Mouse (Mus musculus): Measurements from ENCODE around the gene Ankrd35.
"Not testable (repeated sequence)": the region's sequence is repeated elsewhere in the genome, so short reads cannot be mapped to it uniquely, and the experiment has no call there.

The Ankrd35 gene

DNA sequence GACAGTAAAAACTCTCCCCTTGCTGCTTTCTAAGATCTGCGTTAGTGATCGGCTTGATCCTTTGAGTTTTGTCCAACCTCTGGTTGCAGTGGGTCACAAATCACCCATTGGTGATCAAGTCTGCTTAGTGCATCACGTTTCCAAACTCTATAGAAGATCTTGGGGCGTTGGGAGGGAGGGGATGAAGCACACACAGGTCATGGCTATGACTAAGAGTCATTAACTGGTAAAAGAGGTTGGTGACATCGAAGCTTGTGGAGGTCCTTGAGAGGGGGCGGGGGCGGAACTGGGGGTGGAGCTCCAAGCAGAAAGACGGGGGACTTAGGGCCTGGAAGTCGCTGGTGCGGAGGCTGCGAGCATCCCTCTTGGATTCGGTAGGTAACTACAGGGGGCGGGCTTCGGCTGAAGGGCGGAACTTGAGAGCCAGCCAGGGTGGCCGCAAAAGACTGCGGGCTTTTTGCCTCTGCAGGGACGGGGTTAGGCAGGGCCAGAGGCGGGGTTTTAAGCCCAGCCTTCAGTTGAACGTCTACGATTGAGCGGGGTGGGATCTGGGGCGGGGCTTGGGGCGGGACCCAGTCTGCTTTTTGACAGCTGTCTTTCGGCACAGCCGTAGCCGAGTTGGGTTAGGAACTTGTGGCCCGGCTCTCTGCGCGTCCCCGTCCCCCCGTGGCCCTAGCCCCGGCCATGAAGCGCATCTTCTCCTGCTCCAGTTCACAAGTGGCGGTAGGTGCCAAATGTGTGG, at the start of gene Ankrd35:
Gene Ankrd35, plus strand, starts transcription at position 405 of the 742 bp plus-strand sequence.
- in situ Hi-C loops (cut with MboI, MseI) = no loop called here

DNA sequence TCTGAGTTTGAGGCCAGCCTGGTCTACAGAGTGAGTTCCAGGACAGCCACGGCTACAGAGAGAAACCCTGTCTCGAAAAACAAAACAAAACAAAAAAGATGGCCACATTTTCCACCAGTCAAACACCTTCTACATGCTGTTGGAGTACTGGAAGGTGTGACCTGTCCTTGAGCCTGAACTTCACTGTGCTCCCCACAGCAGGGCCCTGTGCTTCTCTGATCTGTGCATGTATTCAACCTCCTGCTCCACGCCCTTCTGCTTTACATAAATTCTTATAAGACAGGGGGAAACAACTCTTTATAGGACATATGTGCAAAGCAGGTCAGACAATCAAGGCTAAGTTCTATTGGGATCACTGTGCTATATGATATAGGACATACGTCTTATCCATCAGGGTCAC, 46.7 kb upstream of the Ankrd35 start:
- in situ Hi-C loops (cut with MboI, MseI) = loop anchor here in 1 of 2 experiments (5.0 kb wide), 1 partner anchor 36 kb away; no protein-coding TSS in a partner anchor

DNA sequence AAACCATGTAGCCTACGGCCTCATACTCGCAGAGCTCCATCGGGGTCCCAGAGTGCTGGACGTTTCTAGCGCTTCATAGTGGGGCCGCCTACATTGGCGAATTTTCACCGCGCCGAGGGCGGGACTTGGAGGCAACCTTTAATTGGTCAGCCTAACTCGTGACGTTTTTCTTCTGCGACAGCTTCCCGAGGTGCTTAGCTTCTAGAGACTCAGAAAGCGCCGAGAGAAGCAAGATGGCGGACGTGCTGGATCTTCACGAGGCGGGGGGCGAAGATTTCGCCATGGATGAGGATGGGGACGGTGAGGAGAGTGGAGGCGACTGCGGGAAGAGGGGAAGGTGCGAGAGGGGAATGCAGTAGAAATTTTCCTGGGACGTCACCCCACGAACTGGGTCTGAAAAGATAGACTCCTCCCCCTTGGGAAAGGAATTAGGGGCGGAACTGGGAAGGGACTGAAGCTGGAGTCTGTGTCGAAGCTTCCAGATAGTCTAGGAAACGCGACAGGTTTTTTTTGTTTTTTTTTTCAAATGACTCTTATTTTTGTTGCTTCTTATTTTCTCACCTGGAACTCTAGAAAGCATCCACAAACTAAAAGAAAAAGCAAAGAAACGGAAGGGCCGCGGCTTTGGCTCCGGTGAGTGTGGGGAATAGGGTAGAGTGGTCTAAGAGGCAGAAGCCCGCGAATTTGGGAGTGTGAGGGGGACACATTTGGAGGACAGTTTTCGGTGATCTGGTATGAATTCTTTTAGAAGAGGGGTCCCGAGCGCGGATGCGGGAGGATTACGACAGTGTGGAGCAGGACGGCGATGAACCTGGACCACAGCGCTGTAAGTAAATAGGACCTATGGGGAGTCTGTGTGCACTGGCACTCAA, 40.0 kb upstream of the Ankrd35 start, which contains the start of gene Rbm8a:
Gene Rbm8a, plus strand, starts transcription at position 205 of the 872 bp plus-strand sequence.
- in situ Hi-C loops (cut with MboI, MseI) = loop anchor here in 1 of 2 experiments (10.0 kb wide), 1 partner anchor 1195 kb away; the partner anchor contains the start of gene Arnt

DNA sequence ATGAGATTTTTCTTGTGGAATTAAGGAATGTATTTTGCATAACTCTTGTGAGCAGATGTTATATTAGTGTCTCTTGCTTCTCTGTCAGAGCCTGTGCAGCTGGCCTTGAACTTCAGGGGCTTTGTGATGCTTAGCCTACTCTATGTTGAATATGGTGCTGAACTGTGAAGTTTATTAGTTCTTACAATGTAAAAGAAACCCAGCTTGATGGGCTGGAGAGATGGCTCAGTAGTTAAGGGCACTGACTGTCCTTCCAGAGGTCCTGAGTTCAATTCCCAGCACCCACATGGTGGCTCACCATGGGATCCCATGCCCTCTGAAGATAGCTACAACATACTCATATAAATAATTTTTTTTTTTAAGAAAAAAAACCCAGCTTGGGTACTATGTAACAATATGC, 37.9 kb upstream of the Ankrd35 start:
- in situ Hi-C loops (cut with MboI, MseI) = loop anchor here in 1 of 2 experiments (10.0 kb wide), 1 partner anchor 1197 kb away; the partner anchor contains the start of gene Arnt

DNA sequence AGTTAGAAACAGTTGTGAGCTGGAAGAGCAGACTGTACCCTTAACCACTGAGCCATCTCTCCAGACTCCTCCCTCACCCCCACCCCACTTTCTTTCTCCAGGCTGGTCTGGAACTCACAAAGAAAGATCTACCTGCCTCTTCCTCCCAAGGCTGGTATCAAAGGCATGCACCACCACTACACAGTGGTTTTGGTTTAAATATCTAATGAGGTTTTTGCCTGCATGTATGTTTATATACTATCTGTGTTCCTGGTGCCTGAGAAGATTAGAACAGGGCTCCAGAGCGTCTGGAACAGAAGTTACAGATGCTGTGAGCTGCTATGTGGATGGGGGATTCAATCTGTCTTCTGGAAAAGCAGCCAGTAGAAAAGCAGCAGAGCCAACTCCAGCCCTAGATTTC, 35.9 kb upstream of the Ankrd35 start:
- in situ Hi-C loops (cut with MboI, MseI) = loop anchor here in 1 of 2 experiments (10.0 kb wide), 1 partner anchor 1199 kb away; the partner anchor contains the start of gene Arnt

DNA sequence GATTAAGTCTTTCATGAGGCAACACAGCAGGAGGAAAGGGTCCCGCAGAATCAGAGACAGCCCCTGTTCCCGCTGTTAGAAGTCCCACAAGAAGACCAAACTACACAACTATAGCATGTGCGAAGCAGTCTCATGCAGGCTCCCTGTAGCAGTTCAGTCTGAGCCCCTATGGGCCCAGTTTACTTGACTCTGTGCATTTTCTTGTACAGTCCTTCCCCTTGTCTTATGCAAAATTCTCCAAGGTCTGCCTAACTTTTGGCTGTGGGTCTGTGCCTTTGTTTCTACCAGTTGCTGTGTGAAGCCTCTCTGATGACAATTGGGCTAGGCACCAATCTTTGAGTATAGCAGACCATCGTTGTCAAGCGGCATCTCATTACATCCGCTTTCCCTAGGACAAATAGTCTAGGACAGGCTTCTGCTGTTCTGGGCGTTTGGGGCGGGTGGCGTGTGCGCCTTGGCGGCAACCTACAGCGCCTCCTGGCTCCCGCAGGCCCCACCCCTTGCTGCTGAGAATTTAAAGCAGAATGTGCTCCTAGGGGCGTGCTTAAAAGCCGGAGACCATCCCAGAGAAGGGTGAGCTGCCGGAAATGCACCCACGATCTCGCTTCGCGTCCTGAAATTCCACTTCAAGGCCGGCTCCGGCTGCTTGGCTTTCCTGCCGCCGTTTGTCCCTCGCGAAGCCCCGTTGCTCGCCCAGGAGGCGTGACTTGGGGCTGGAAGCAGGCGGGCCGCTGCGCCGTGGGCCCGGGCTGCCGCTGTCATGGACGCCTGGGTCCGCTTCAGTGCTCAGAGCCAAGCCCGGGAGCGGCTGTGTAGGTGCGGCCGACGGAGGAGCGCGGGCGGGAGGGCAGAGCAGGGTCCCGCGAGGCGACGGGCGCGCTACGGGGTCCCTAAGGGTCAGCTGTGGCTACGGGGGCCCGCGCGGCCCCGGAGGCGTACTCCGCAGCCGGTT, 34.7 kb upstream of the Ankrd35 start, which contains the start of the genes Pex11b and Gm42957:
Gene Pex11b, plus strand, starts transcription at position 449 of the 952 bp plus-strand sequence.
Gene Gm42957, plus strand, starts transcription at position 547 of the 952 bp plus-strand sequence.
- in situ Hi-C loops (cut with MboI, MseI) = loop anchor here in 1 of 2 experiments (5.0 to 10.0 kb wide), 2 partner anchors 88 to 1200 kb away; partner anchors contain the start of gene Arnt

DNA sequence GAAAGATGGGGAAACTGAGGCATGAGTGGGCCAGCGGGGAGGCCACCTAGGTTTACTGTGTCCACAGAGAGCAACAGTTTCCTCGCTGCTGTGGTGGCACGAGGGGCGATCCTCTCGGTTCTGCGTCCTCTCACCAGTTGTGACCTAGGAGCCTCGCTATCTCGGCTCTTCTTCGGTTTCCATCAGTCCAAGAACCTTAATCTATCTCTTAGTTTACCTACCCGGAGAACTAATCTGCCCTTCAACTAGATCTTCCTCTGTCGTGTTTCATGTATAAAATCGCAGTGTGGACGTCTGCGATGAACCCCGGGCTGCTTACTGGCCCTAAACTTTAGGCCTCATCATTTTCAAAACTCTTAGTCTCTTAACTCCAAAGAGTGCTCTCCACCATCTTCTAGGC, 34.0 kb upstream of the Ankrd35 start:
- in situ Hi-C loops (cut with MboI, MseI) = loop anchor here in 1 of 2 experiments (5.0 to 10.0 kb wide), 2 partner anchors 89 to 1201 kb away; partner anchors contain the start of gene Arnt

DNA sequence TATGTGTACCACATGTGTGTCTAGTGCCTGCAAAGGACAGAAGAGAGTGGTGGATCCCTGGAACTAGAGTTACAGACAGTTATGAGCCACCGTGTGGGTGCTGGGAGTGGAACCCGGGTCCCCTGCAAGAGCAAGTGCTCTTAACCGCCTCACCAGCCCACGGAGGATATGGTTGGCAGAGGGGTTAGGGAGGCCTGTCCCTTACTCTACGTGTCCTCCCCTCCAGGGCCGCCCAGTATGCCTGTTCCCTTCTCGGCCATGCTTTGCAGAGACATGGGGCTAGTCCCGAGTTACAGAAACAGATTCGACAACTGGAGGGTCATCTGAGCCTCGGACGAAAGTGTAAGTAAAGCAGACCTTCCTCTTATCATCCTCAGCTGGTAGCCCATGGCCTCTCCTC, 33.5 kb upstream of the Ankrd35 start:
- in situ Hi-C loops (cut with MboI, MseI) = loop anchor here in 1 of 2 experiments (5.0 to 10.0 kb wide), 2 partner anchors 89 to 1202 kb away; partner anchors contain the start of gene Arnt

DNA sequence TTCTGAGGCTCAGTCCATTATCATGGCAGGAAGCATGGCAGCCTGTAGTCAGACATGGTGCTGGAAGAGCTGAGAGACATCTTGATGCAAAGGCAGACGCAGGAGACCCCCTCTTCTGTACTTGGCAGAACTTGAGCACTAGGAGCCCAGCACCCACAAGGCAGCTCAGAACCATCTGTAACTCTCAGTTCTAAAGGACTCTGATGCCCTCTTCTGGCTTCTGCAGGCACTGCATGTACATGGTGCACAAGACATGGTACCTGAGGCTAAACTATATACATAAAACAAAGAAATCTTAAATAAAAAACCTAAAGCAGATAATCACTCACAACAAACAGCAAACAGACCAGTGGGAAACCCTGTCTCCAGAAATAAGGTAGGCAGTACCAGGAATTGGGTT, 30.7 kb upstream of the Ankrd35 start:
- in situ Hi-C loops (cut with MboI, MseI) = loop anchor here in 1 of 2 experiments (5.0 to 10.0 kb wide), 2 partner anchors 92 to 1204 kb away; partner anchors contain the start of gene Arnt

DNA sequence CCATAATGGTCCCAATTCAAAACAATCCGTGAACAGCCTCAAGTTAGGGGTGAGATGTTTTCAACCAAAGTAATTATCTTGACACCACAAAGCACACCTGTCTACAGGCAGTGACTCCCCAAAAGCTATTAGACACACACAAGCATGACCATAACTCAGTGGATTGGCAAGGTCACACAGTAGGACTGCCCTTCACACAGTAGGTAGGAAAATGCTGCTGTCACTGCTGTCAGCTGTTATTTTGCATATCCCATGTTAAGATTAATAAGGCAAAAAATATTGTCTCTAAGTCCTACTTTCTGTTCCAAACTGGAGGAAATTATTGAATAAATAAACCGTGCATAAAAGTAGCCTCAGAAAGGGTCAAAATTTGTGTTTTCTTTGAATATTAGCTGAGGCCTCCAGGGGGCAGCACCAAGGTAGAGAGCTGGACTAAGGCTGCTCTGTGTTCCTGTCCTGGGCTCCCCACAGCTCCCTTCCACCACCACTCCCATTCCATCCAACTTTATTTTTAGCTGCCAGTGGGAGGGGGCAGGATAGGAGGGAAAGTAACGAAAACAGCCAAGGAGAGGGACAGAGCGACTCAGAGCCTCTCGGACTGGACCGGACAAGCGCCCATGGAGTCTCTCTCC, 24.8 kb upstream of the Ankrd35 start, which contains the start of gene Itga10:
Gene Itga10, plus strand, starts transcription at position 567 of the 632 bp plus-strand sequence.
- in situ Hi-C loops (cut with MboI, MseI) = loop anchor here in 1 of 2 experiments (5.0 kb wide), 1 partner anchor 103 kb away; no protein-coding TSS in a partner anchor

DNA sequence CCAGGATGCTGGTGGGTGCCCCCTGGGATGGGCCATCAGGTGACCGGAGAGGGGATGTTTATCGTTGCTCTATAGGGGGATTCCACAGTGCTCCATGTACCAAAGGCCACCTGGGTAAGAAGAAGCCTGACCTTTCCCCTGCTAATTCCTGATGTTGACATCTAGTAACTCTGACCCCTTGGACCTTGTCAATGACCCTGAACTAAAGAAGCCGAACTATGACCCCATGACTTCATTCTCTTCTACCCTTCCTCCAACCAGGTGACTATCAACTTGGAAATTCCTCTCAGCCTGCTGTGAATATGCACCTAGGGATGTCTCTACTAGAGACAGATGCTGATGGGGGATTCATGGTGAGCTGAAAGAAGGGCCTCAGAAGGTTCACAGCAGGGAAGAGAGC, 22.6 kb upstream of the Ankrd35 start:
- in situ Hi-C loops (cut with MboI, MseI) = loop anchor here in 1 of 2 experiments (5.0 kb wide), 1 partner anchor 105 kb away; no protein-coding TSS in a partner anchor

DNA sequence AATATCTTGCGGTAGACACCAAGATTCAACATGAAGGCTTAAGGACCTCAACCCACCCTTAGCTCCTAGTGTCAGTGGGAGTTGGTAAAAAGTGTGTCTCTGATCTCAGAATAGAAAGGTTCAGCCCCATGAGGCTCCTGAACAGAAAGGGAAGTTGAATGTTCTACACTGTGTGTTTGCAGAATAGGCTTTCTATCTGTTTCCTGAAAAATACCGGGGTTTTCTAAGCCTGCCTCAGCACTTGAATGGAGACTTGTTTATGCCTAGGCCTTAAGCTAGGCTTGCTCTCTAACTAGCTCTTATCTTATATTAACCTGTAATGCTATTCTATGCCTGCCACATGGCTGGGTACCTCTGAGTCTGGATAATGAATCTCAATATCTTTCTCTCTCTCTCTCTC, 9.0 kb upstream of the Ankrd35 start:
- in situ Hi-C loops (cut with MboI, MseI) = loop anchor here in 1 of 2 experiments (5.0 kb wide), 1 partner anchor 41 kb away; no protein-coding TSS in a partner anchor

DNA sequence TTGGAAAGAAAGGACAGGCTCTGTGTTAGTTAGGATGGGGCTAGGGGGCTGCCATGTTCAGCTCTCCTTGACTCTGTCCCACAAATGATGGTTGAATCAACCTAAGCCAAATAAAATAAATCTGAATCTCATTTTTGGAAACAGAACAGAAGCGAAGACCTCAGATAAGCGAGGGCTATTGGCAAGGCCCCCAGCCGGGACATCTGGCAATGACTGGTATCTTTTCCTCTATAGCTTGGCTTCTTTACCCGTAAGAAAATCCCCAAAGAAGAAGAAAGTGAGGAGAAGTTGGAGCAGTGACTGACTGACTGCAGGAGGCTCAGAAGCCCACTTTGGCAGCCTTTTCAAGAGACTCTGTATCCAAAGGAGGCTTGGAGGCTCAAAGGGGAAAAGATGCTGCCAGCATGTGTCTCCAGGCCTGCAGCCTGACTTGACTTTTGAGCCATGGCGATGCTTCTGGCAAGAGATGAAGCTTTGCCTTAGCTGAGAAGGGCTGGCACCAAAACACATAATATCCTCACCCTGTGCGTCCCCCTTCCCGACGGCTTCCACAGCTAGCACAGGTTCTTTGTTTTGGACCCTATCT, 7.1 kb upstream of the Ankrd35 start:
- in situ Hi-C loops (cut with MboI, MseI) = loop anchor here in 1 of 2 experiments (5.0 kb wide), 1 partner anchor 39 kb away; no protein-coding TSS in a partner anchor

DNA sequence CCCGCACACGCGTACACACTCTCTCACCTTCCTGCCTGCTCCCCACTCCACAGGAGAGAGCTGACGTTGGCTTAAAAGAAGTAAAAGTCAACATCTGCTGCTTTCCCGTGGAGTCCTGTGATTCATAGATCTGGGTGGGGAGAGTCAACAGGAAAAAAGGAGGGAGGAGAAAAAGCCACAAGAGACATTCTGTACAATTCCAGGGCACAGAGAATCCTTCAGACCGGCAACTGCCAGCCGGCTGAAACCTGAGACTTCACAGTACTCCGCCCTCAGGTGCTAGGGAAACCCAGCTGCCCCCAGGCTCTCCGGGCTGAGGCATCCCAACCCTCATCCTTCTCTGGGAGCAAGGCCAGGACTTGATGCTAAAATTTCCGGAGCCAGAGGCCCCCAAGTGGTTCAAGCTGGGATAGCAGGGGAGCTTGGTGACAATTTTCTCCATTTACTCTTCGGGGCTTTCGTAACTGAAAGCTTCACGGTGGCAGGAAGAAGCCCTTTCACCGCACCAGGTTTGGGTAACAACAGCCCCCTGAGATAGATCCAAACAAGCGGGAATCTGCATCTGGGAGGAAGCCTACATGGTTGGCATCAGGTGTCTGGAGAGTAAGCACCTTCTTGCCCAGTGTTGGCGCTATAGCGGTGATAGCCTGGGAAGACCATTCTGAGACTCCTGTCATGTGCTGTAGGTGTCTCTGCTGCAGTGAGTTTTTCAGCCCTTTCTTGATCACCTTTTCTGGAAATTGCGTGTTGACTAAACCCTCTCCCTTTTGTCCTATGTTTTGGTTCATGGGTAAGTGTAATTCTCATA, 6.3 kb upstream of the Ankrd35 start:
- in situ Hi-C loops (cut with MboI, MseI) = loop anchor here in 1 of 2 experiments (5.0 kb wide), 1 partner anchor 39 kb away; no protein-coding TSS in a partner anchor

DNA sequence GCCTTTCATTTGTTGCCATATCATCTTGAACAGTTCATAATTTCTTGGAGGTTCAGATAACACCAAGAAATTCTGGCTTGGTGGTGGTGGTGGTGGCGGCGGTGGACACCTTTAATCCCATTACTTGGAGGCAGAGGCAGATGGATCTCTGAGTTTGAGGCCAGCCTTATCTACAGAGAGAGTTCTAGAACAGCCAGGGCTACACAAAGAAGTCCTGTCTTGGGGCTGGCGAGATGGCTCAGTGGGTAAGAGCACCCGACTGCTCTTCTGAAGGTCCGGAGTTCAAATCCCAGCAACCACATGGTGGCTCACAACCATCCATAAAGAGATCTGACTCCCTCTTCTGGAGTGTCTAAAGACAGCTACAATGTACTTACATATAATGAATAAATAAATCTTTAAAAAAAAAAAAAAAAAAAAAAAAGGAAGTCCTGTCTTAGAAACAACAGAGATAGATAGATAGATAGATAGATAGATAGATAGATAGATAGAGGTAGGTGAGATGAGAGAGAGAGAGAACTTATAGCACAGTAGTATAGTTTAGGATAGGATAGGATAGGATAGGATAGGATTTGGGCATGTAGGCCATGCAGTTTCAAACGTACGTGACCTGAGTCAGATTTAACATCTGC, 4.1 kb upstream of the Ankrd35 start:
- in situ Hi-C loops (cut with MboI, MseI) = not testable (repeated sequence)

DNA sequence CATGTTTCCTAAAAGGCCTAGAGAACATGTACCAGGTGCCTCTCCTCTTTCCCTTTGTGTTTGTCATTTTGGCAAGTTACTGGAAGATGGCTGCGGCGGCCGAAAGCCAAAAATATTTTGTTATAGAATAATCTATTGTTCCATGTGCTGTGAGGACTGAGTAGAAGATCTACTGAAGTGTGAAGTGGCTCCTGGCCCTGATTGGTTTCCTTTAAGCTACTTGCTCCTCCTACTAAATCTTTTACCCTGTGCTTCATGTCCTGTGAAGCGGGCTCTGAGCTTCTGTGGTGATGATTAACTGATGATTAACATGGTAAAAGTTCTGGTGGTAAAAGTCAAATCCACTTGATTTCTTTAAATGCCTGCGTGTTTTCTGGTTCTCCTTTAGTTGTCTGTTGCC, 3.0 kb upstream of the Ankrd35 start:
- in situ Hi-C loops (cut with MboI, MseI) = no loop called here

DNA sequence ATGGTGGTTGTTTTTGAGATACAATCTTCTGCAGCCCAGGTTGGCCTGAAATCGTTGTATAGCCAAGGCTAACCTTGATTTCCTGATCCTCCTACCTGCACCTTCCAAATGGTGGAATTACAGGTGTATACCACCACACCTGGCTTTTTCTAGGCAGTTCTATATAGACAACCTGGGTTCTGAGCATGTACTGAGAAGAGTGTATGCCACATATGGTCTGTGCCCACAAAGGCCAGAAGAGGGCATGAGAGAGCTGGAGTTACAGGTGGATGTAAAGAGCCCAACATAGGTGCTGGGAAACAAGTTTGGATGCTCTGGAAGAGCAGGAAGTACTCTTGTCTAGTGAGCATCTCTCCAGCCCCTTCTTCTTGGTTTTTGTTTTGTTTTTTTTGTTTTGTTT, 2.6 kb upstream of the Ankrd35 start:
- in situ Hi-C loops (cut with MboI, MseI) = no loop called here

Data from T-helper 17 cell (primary cell).